Mouse (Mus musculus): ENCODE data around the gene Prkcg. TPM values are rescaled to one million over a fixed set of nuclear protein-coding genes. Genes with fewer than 3 reads are reported as not detected.
"Not testable (repeated sequence)": the region's sequence is repeated elsewhere in the genome, so short reads cannot be mapped to it uniquely, and the experiment has no call there.

The Prkcg gene
- polyA plus RNA-seq, 1 experiment, result 0.68 TPM

DNA sequence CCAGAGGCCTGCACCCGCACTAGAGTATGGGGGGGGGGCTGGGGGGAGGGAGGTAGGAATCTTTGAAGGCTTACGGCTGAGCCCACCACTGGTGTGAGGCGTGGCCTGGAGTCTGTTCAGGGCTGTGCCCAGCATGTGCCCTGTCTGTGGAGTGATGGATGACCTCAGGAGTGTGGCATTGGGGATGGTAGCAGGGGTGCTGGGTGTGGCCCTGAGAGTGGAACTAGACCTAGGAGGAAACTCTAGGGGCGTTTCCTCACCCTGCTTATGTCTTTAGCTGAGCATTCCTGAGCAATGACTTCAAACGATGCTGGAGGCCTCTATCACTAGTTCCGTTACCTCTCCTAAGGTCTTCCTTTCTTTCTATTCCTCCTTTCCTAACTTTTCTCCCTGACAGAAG, 2.2 kb downstream of the Prkcg start:
- Histone ChIP-seq H3K4me3 (ENCODE audit: control insufficient read depth, low read depth, low read length) (peak overlapping the region; percentile 83), H3K4me1 (ENCODE audit: control insufficient read depth, insufficient read depth, low read length) (peaks cover 21% of the 10 kb centered on the region), H3K27me3 (ENCODE audit: control insufficient read depth, insufficient read depth, low read length) (no peaks in the 10 kb centered on the region), H3K27ac (ENCODE audit: control insufficient read depth, insufficient read depth, low read depth, low read length) (no peak overlapping the region), H3K36me3 (ENCODE audit: control insufficient read depth, insufficient read depth, low read length) (no peaks in the 10 kb centered on the region)
- TF ChIP-seq POLR2A (IDR thresholded peaks at IDR 0.05; ENCODE audit: control insufficient read depth, low read depth, low read length) (no peak), CTCF (IDR thresholded peaks at IDR 0.05; ENCODE audit: control insufficient read depth, insufficient read depth, insufficient replicate concordance, low read depth, low read length) (no peak)

- H3K36me3 ChIP-seq (ENCODE audit: control insufficient read depth, insufficient read depth, low read length), result no peaks in the 10 kb centered on the region
- H3K27me3 ChIP-seq (ENCODE audit: control insufficient read depth, insufficient read depth, low read length), result no peaks in the 10 kb centered on the region
- H3K4me3 ChIP-seq (ENCODE audit: control insufficient read depth, low read depth, low read length), result peak overlapping the region; percentile 28
- no peak for TF ChIP-seq CTCF (IDR thresholded peaks at IDR 0.05; ENCODE audit: control insufficient read depth, insufficient read depth, insufficient replicate concordance, low read depth, low read length)
- TF ChIP-seq POLR2A (IDR thresholded peaks at IDR 0.05; ENCODE audit: control insufficient read depth, low read depth, low read length), result no peak
- no peak overlapping the region for H3K27ac ChIP-seq (ENCODE audit: control insufficient read depth, insufficient read depth, low read depth, low read length)
- H3K4me1 ChIP-seq (ENCODE audit: control insufficient read depth, insufficient read depth, low read length), result peaks cover 21% of the 10 kb centered on the region
Measured at GRCm38 (mm10) chr7:3291764-3292163, 2.8 kb downstream of the Prkcg start.

DNA sequence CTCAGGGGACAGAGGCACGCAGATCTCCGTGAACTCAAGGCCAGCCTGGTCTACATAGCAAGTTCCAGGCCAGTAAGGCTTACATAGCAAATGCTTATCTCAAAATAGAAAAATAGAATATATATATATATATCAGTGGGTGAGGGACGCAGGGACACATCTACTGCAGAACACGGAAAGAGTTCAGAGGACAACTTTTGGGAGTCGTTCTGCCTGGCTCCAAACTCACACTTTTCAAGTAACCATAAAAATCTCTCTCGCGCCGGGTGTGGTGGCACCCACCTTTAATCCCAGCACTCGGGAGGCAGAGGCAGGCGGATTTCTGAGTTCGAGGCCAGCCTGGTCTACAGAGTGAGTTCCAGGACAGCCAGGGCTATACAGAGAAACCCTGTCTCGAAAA, 3.3 kb downstream of the Prkcg start:
- H3K4me3 ChIP-seq (ENCODE audit: control insufficient read depth, low read depth, low read length), result peak overlapping the region; percentile 30; the same call in 1 of the 2 replicates
- H3K36me3 ChIP-seq (ENCODE audit: control insufficient read depth, insufficient read depth, low read length); H3K27me3 ChIP-seq (ENCODE audit: control insufficient read depth, insufficient read depth, low read length); H3K27ac ChIP-seq (ENCODE audit: control insufficient read depth, insufficient read depth, low read depth, low read length): not testable (repeated sequence)
- H3K4me1 ChIP-seq (ENCODE audit: control insufficient read depth, insufficient read depth, low read length), result peaks cover 21% of the 10 kb centered on the region

DNA sequence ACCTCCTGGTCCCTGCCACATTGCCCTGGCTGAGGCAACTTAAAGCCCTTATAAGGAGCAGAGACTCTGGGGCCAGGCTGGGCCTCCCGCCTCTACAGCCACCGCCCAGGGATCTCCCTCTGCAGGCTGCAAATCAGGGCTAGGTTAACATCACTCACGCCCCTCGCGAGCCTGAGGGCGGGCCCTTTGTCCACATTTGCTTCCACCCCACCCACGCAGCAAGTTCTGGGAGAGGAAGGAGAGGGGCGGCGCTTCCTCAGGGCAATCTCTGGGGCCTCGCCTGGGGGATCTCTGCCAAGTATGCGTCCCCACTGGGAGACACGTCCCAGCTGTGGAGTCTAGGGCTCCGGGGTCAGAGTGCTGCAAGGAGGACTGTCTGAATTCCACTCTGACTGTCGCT, 3.8 kb downstream of the Prkcg start:
- no peaks in the 10 kb centered on the region for H3K27me3 ChIP-seq (ENCODE audit: control insufficient read depth, insufficient read depth, low read length)
- H3K4me1 ChIP-seq (ENCODE audit: control insufficient read depth, insufficient read depth, low read length), result peaks cover 21% of the 10 kb centered on the region
- no peak overlapping the region for H3K27ac ChIP-seq (ENCODE audit: control insufficient read depth, insufficient read depth, low read depth, low read length)
- H3K36me3 ChIP-seq (ENCODE audit: control insufficient read depth, insufficient read depth, low read length), result no peaks in the 10 kb centered on the region
- peak overlapping the region; percentile 67 for H3K4me3 ChIP-seq (ENCODE audit: control insufficient read depth, low read depth, low read length)
- TF ChIP-seq POLR2A (IDR thresholded peaks at IDR 0.05; ENCODE audit: control insufficient read depth, low read depth, low read length) (no peak), CTCF (IDR thresholded peaks at IDR 0.05; ENCODE audit: control insufficient read depth, insufficient read depth, insufficient replicate concordance, low read depth, low read length) (no peak)

- no peak overlapping the region for H3K27ac ChIP-seq (ENCODE audit: control insufficient read depth, insufficient read depth, low read depth, low read length)
Measured at GRCm38 (mm10) chr7:3294794-3295193, 5.8 kb downstream of the Prkcg start.

DNA sequence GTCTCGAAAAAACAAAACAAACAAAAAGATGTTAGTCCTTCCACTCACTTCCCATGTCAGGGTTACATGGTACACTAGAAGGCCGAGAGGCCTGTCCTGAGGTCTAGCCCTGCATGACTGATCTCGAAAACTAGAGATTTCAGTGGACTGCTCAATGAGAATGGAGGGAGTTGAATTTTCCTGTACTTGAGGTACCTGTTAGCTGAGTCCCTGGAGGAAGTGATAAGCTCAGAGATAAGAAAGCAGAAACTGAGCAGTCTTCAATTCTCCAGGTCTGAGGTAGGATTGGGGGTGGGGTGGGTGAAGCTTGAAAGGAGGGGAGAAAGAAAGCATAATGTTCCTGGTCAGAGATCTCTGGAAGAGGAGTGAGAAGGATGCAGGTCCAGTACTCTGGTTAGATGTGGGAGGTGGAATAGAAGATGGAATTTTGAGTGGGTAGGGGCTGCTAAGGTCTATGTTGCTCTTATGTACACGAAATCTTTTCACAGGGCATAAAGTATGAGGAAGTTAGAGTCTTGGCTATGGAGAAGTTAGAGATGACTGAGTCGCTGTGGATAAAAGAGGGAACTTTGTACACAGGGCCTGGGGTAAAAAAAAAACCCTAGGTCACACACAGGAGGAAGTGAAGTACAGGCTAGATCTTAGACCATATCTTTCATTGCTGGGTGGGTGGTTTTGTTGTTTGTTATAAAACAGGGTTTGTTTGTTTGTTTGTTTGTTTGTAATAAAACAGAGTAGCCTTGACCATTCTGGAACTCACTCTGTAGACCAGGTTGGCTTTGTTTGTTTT, 6.5 kb downstream of the Prkcg start:
- TF ChIP-seq CTCF (IDR thresholded peaks at IDR 0.05; ENCODE audit: control insufficient read depth, insufficient read depth, insufficient replicate concordance, low read depth, low read length) (no peak), POLR2A (IDR thresholded peaks at IDR 0.05; ENCODE audit: control insufficient read depth, low read depth, low read length) (no peak)
- no peak overlapping the region for H3K27ac ChIP-seq (ENCODE audit: control insufficient read depth, insufficient read depth, low read depth, low read length)
- no peaks in the 10 kb centered on the region for H3K36me3 ChIP-seq (ENCODE audit: control insufficient read depth, insufficient read depth, low read length)
- H3K4me1 ChIP-seq (ENCODE audit: control insufficient read depth, insufficient read depth, low read length), result peaks cover 7% of the 10 kb centered on the region
- H3K27me3 ChIP-seq (ENCODE audit: control insufficient read depth, insufficient read depth, low read length), result no peaks in the 10 kb centered on the region
- H3K4me3 ChIP-seq (ENCODE audit: control insufficient read depth, low read depth, low read length), result no peak overlapping the region

More at GRCm38 (mm10) chr7:3294794-3295193, 5.8 kb downstream of the Prkcg start:
- Histone ChIP-seq H3K27me3 (ENCODE audit: control insufficient read depth, insufficient read depth, low read length) (no peaks in the 10 kb centered on the region), H3K4me1 (ENCODE audit: control insufficient read depth, insufficient read depth, low read length) (peaks cover 12% of the 10 kb centered on the region), H3K36me3 (ENCODE audit: control insufficient read depth, insufficient read depth, low read length) (no peaks in the 10 kb centered on the region), H3K4me3 (ENCODE audit: control insufficient read depth, low read depth, low read length) (no peak overlapping the region)
- TF ChIP-seq CTCF (IDR thresholded peaks at IDR 0.05; ENCODE audit: control insufficient read depth, insufficient read depth, insufficient replicate concordance, low read depth, low read length) (no peak), POLR2A (IDR thresholded peaks at IDR 0.05; ENCODE audit: control insufficient read depth, low read depth, low read length) (no peak)

- H3K27me3 ChIP-seq (ENCODE audit: control insufficient read depth, insufficient read depth, low read length), result no peaks in the 10 kb centered on the region
- H3K36me3 ChIP-seq (ENCODE audit: control insufficient read depth, insufficient read depth, low read length), result no peaks in the 10 kb centered on the region
- no peak overlapping the region for H3K27ac ChIP-seq (ENCODE audit: control insufficient read depth, insufficient read depth, low read depth, low read length)
- H3K4me1 ChIP-seq (ENCODE audit: control insufficient read depth, insufficient read depth, low read length), result peaks cover under 1% of the 10 kb centered on the region
- TF ChIP-seq POLR2A (IDR thresholded peaks at IDR 0.05; ENCODE audit: control insufficient read depth, low read depth, low read length) (no peak), CTCF (IDR thresholded peaks at IDR 0.05; ENCODE audit: control insufficient read depth, insufficient read depth, insufficient replicate concordance, low read depth, low read length) (no peak)
- no peak overlapping the region for H3K4me3 ChIP-seq (ENCODE audit: control insufficient read depth, low read depth, low read length)
Measured at GRCm38 (mm10) chr7:3296711-3297110, 7.7 kb downstream of the Prkcg start.

Data from testis, adult 2 months (tissue).